Mouse (Mus musculus) small intestine, adult 2 months (tissue): Measurements from ENCODE around the gene Wdfy3.

Source experiments
- CTCF ChIP-seq: fragments of 200-500 bp; IDR thresholded peaks from 2 replicates; pipeline ENCODE4 v1.5.1; 2012; ENCODE audit warnings: low read depth, mild to moderate bottlenecking, control low read depth, inconsistent platforms, low read length, moderate library complexity, mixed read lengths; ENCODE audit not compliant: insufficient replicate concordance, insufficient read length; ENCODE audit errors: extremely low read depth
- POLR2A ChIP-seq: fragments of 200-500 bp; IDR thresholded peaks from 2 replicates; pipeline ENCODE4 v1.6.1; 2012; ENCODE audit warnings: low read depth, mild to moderate bottlenecking, control low read depth, inconsistent platforms, low read length, moderate library complexity

DNA sequence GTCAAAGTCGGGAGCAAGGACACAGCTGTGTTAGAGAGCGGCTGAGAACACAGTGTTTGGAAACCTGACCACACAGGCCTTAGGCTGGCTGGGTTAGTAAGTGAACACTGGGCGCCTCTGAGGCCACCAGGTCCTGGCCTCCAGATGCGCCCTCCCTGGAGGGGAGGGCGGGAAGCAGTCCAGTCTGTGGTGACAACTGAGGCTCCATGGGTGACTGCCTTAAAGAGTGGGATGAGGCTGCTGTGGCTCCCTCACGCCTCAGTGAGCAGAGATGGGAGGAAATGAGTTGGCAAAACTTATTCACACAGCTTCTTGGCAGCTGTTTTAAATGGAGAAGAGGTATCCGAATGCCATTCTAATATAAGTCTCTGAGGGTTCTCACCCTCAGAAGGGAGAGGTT lies 252.9 kb downstream of the Wdfy3 start:
- TF ChIP-seq POLR2A (no peak), CTCF (no peak)
